Mouse (Mus musculus) CD4-positive, CD25-positive, alpha-beta regulatory T cell, adult 9 weeks (primary cell): Measurements from ENCODE around the gene Gm1553. TPM values are rescaled to one million over a fixed set of nuclear protein-coding genes. Genes with fewer than 3 reads are reported as not detected.

Source experiments
- polyA plus RNA-seq: library from polyadenylated mRNA; unstranded; fragments of 100-300 nt; shearing (Covaris generic); gene quantifications from one replicate; pipeline ENCODE4 v1.2.1, GENCODE M21; 2017

The Gm1553 gene
- polyA plus RNA-seq, result not detected

DNA sequence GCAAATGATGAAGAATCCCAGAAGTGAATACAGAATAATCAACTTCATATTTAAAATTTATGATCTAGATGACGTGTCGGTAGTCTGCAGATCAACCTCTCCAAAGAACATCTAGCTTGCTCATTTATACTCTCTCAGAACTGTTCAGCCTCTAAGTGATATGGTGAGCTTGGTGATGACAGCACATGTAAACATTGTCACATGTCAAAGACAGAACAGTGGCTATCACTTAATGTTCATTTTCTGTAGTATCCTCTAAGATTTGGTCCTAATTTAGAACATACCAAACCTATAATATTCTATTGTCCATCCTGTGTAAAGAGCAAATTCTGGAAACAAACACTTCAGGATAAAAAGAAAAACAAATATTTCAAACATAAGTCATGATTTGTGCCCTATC, at the start of gene Gm1553:
Gm1553 (minus strand) TSS at position 101 of the 400 bp plus-strand sequence.

Other genes with a start within 250 kb of the Gm1553 start
- gene 4932415D10Rik, start 176.0 kb downstream of the Gm1553 start, polyA plus RNA-seq, result not detected
- gene Gm4924, start 138.4 kb downstream of the Gm1553 start, polyA plus RNA-seq, result 9.7 TPM
- gene 1190007I07Rik, start 130.6 kb upstream of the Gm1553 start, polyA plus RNA-seq, result 49.3 TPM
- 28.6 TPM for gene Tdg, start 137.2 kb upstream of the Gm1553 start, polyA plus RNA-seq
- 2.2 TPM for gene Glt8d2, start 198.0 kb upstream of the Gm1553 start, polyA plus RNA-seq
- 50.8 TPM for gene Hcfc2, start 203.5 kb upstream of the Gm1553 start, polyA plus RNA-seq